In the genomic region with DNA sequence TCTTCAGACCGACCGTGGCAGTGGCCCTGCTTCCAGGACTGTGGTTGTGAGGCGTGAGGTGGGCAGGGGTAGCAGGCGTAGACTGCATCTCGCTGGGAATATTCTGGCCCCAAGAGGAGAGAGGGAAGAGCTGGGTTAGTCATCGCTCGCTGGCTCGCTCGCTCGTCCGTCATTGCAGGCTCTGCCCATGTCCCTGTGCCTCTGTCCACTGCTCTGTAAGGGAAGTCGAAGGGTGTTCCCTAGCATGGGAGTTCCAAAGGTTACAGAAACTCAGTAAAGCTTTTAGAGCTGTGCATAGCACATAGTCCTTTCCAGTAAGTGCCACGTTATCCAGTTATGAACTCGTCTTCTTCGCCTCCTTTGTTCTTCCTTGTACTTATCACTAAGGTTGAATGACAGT, we compare ENCODE assay signal across 16 mouse cellular contexts. TPM values are rescaled to one million over a fixed set of nuclear protein-coding genes. Genes with fewer than 3 reads are reported as not detected.
A peak's percentile ranks its signal among the peaks of the same experiment; 100 is the strongest.
DNase-seq lines count a peak whose midpoint lies in the region; ATAC-seq and TF ChIP-seq lines count a peak whose summit lies in the region.
"Had no signal": no experiment of that assay in that cellular context is flagged by ENCODE, and none has a peak within 500 bp of the region (broad histone marks: within the 10 kb centered on the region; RNA-seq: fewer than 3 reads in every experiment).

No protein-coding gene starts in this region.

- H3K36me3 ChIP-seq in hindbrain, embryonic 10.5 days, result peaks cover 55% of the 10 kb centered on the region
- H3K36me3 ChIP-seq in hindbrain, embryonic 13.5 days, result peaks cover 55% of the 10 kb centered on the region
- H3K36me3 ChIP-seq in lung, postnatal 0 days (ENCODE audit: insufficient read depth, low read length), result peaks cover 26% of the 10 kb centered on the region; the same call in 1 of the 2 replicates
- peaks cover 44% of the 10 kb centered on the region for H3K36me3 ChIP-seq in forebrain, embryonic 12.5 days (replicated peaks)

- TF ChIP-seq CTCF in lung, postnatal 0 days (IDR thresholded peaks at IDR 0.05), result no peak

- intact Hi-C loops in heart, postnatal 14 days (cut with DNase I), result loop anchor here (5.0 kb wide), 1 partner anchor 44 kb away; no protein-coding TSS in a partner anchor

- no peak for TF ChIP-seq EP300 in lung, postnatal 0 days (IDR thresholded peaks at IDR 0.05)

- H3K27ac ChIP-seq in hindbrain, embryonic 10.5 days, result peak overlapping the region; percentile 23; the same call in 1 of the 2 replicates
- H3K27ac ChIP-seq in hindbrain, embryonic 13.5 days, result no peak overlapping the region
- H3K27ac ChIP-seq in lung, postnatal 0 days (ENCODE audit: low read length), result no peak overlapping the region
- H3K27ac ChIP-seq in forebrain, embryonic 12.5 days, result no peak overlapping the region
- H3K27ac ChIP-seq: liver, embryonic 14.5 days; midbrain, embryonic 15.5 days had no signal

- no peak overlapping the region for H3K4me2 ChIP-seq in hindbrain, embryonic 13.5 days
- H3K4me2 ChIP-seq in lung, postnatal 0 days (replicated peaks; ENCODE audit: low read depth, low read length), result no peak overlapping the region
- no peak overlapping the region for H3K4me2 ChIP-seq in forebrain, embryonic 12.5 days
- H3K4me2 ChIP-seq: midbrain, embryonic 15.5 days had no signal

- no peaks in the 10 kb centered on the region for H3K27me3 ChIP-seq in hindbrain, embryonic 10.5 days (ENCODE audit: insufficient read depth, poor library complexity, severe bottlenecking)
- H3K27me3 ChIP-seq in hindbrain, embryonic 13.5 days, result no peaks in the 10 kb centered on the region
- no peaks in the 10 kb centered on the region for H3K27me3 ChIP-seq in lung, postnatal 0 days (replicated peaks; ENCODE audit: insufficient read depth, low read length)
- no peaks in the 10 kb centered on the region for H3K27me3 ChIP-seq in forebrain, embryonic 12.5 days
- H3K27me3 ChIP-seq: midbrain, embryonic 15.5 days had no signal

- H3K4me1 ChIP-seq in hindbrain, embryonic 10.5 days (replicated peaks), result peaks cover 10% of the 10 kb centered on the region
- H3K4me1 ChIP-seq in hindbrain, embryonic 13.5 days (replicated peaks), result peaks cover 9% of the 10 kb centered on the region; the same call in 1 of the 2 replicates
- H3K4me1 ChIP-seq in lung, postnatal 0 days (ENCODE audit: insufficient read depth, low read depth, low read length), result no peaks in the 10 kb centered on the region
- peaks cover 14% of the 10 kb centered on the region; the same call in 1 of the 2 replicates for H3K4me1 ChIP-seq in forebrain, embryonic 12.5 days
- H3K4me1 ChIP-seq: midbrain, embryonic 15.5 days had no signal

- no peaks in the 10 kb centered on the region for H3K9me3 ChIP-seq in hindbrain, embryonic 10.5 days
- no peaks in the 10 kb centered on the region for H3K9me3 ChIP-seq in hindbrain, embryonic 13.5 days
- no peaks in the 10 kb centered on the region for H3K9me3 ChIP-seq in lung, postnatal 0 days (ENCODE audit: low read length)
- no peaks in the 10 kb centered on the region for H3K9me3 ChIP-seq in forebrain, embryonic 12.5 days
- H3K9me3 ChIP-seq: midbrain, embryonic 15.5 days had no signal

- ATAC-seq in hindbrain, embryonic 13.5 days (ENCODE audit: low FRiP score), result no peak
- peak; percentile 40; the same call in 1 of the 2 replicates for ATAC-seq in lung, postnatal 0 days
- no peak for ATAC-seq in forebrain, embryonic 12.5 days (ENCODE audit: low FRiP score)
- ATAC-seq: activated CD4-positive, CD25-positive, alpha-beta regulatory T cell, adult 4 months; midbrain, embryonic 15.5 days had no signal

- H3K9ac ChIP-seq in hindbrain, embryonic 13.5 days, result no peak overlapping the region
- no peak overlapping the region for H3K9ac ChIP-seq in lung, postnatal 0 days (replicated peaks; ENCODE audit: low read depth)
- H3K9ac ChIP-seq in forebrain, embryonic 12.5 days, result no peak overlapping the region
- H3K9ac ChIP-seq: liver, embryonic 14.5 days; midbrain, embryonic 15.5 days had no signal

- H3K4me3 ChIP-seq in hindbrain, embryonic 10.5 days, result no peak overlapping the region
- H3K4me3 ChIP-seq in hindbrain, embryonic 13.5 days, result no peak overlapping the region
- H3K4me3 ChIP-seq in lung, postnatal 0 days (ENCODE audit: low read depth, low read length), result no peak overlapping the region
- H3K4me3 ChIP-seq in forebrain, embryonic 12.5 days (replicated peaks), result no peak overlapping the region
- H3K4me3 ChIP-seq: erythroblast, embryonic 14.5 days; midbrain, embryonic 15.5 days had no signal

- DNase-seq in hindbrain, embryonic 10.5 days (ENCODE audit: low spot score), result no peak
- DNase-seq in lung, postnatal 0 days (ENCODE audit: low spot score), result no peak
- no peak for DNase-seq in lung, postnatal 10 days
- peak; percentile 16 to 21 for DNase-seq in heart, postnatal 14 days
- no peak for DNase-seq in right cerebral cortex, postnatal 10 days (ENCODE audit: low spot score in 2 of 2)
- DNase-seq in layer of hippocampus, postnatal 25 days (ENCODE audit: extremely low spot score in 1 of 2, low spot score in 1 of 2), result no peak
- DNase-seq: adrenal gland, postnatal 36 days; cerebellum, adult 9-11 months; layer of hippocampus, postnatal 36 days; thymus, postnatal 25 days had no signal

- WGBS in hindbrain, embryonic 10.5 days, result 88% methylated on average over 15 of the region's 15 CpGs
- WGBS in hindbrain, embryonic 13.5 days, result 85% methylated on average over 15 of the region's 15 CpGs
- 68% methylated on average over 15 of the region's 15 CpGs for WGBS in lung, postnatal 0 days
- WGBS in forebrain, embryonic 12.5 days, result 88% methylated on average over 15 of the region's 15 CpGs

RNA-seq across cellular contexts. Expression of a gene that starts 26.8 kb away (rescaled TPM):
- 5.4 and 6.9 TPM in 2 replicates for polyA plus RNA-seq in hindbrain, embryonic 10.5 days (2016; fragmentation: Nextera tagmentation; extraction: Ambion mirVana)
- 6.5 and 7.2 TPM in 2 replicates for polyA plus RNA-seq in hindbrain, embryonic 13.5 days (2015; fragmentation: Nextera tagmentation; extraction: Ambion mirVana)
- polyA plus RNA-seq in lung, postnatal 0 days (2015; fragmentation: Nextera tagmentation; extraction: Ambion mirVana), result 3.1 and 3.2 TPM in 2 replicates
- total RNA-seq in heart, postnatal 14 days (2021), result 1 to 10 TPM; 3.1 to 3.2 TPM
- 1 to 10 TPM; 5.8 TPM for total RNA-seq in layer of hippocampus, postnatal 25 days (2021)
- polyA plus RNA-seq in forebrain, embryonic 12.5 days (2016; fragmentation: Nextera tagmentation; extraction: Ambion mirVana), result 6.6 and 6.7 TPM in 2 replicates
- polyA plus RNA-seq: erythroblast, embryonic 14.5 days had no signal

Comparison
In these comparisons a context has a peak if more than half of its experiments do, and no peak if none do; other contexts are left out.
1. DNase-seq: peak in heart, postnatal 14 days (2 of 2); none in hindbrain, embryonic 10.5 days (single experiment), lung, postnatal 0 days (single experiment), lung, postnatal 10 days (single experiment), right cerebral cortex, postnatal 10 days (0 of 2) and layer of hippocampus, postnatal 25 days (0 of 2).